Mouse (Mus musculus) c-Kit-positive CD71-positive TER-119-negative erythroid progenitor cells, embryonic 14.5 days (primary cell): ENCODE data around the gene Golga7b.

Experiments
- DNase-seq: peaks from one replicate; pipeline ENCODE4 v3.0.0-alpha.2; 2013; ENCODE audit warnings: low read depth

Gene Golga7b

GRCm38 (mm10) chr19:42255438-42255783, 8.0 kb downstream of the Golga7b start:
- no peak for DNase-seq

DNA sequence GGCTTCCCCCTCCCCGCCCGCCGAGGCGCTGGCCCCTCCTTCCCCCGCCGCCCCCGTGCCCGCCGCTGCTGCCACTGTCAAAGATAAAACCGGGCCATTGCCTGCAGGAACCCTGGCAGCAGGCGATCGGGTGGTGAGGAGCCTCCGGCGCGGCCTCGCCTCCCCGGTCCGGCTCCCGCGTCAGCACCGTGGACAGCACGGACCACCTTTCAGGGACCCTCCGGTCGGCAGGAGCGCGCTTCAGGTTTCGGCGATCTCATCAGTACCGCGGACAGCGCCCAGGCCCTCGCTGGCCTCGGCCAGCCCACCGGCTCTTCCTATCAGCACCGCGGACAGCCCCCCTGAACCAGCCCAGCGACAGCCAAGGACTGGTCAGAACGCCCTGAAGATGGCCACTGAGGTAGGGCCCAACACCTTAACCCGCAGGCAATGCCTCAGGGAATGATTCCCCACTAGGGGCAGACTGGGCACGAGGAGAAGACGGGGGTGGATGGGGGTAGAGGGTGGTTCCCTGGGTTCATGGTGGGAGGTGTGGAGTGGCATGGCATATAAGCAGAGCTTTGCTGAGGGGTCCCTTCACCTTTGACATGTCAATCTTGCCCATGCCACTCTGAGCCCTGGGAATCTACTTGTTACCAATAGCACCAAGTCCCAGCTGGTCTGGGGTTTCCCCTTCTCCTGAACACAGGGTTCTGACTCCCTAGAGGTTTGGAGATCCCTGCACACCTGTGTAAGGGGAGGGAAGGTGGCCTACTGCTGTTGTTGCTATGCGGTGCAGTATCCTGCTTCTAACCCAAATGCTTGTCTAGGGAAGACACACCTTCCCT, 8.6 kb downstream of the Golga7b start:
- peak; percentile 46 for DNase-seq

DNA sequence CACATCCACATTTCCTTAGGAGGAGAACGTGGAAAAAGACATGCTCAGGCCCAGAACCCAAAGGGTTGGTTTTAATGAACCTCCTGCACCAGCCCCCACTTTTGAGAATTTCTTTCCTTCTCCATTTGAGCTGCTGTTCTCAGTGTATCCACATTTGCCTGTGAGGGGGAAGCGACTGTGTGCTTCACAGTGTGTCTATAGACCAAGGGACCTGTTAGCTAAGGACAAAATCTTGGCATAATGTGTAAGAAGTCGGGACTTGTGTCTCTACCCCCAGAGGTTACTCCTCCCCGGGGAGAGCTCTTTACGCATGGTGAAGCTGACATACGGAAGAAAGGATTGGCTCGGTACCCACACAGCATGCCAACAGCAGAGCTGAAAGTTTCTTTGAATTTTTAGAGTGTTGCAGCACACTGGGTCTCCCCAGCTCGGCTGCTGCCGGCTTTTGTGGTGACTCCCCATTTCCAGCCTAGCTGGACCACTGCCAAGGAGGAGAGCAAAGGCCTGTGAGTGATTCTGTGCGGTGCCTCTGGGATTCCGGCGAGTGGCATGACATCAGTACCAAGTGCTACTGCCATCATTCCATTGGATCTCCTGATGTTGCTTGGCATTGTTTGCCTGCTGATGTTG, 9.4 kb downstream of the Golga7b start:
- no peak for DNase-seq

DNA sequence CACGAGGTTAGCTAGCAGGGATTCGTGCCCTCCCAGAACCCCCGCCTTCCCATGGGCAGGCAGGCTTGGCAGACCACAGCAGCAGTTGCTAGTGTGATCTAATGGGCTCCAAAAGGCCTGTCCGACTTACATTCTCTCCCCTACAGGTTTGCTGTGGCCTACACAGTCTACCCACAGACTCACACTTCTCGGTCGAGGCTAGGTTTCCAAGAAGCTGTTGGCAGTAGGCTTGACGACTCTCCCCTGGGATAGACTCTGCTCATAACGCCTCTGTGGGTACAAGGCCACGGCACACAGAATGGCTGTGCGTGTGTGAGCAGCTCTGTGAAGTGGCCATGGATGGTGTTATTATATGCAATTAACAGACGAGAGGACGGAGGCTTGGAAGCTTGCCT, 9.9 kb downstream of the Golga7b start:
- DNase-seq, result no peak

DNA sequence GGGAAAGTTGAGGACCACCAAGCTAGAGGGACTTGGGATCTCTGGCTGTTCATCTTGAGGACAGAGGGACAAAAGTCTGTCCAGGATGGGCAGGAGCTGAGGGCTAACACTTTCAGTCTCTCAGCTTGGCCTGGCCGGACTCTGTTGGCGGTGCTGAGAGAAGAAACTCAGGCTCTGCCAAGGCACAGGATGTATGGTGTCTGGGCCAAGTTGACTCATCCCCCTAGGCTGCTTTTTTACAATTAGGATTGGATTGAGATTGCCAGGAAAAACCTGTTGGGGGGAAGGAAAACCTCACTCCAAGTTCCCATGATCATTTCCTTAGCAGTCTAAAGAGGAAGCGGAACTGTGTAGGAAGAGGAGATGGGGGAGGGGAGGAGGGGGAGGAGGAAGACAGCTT, 10.7 kb downstream of the Golga7b start:
- no peak for DNase-seq

DNA sequence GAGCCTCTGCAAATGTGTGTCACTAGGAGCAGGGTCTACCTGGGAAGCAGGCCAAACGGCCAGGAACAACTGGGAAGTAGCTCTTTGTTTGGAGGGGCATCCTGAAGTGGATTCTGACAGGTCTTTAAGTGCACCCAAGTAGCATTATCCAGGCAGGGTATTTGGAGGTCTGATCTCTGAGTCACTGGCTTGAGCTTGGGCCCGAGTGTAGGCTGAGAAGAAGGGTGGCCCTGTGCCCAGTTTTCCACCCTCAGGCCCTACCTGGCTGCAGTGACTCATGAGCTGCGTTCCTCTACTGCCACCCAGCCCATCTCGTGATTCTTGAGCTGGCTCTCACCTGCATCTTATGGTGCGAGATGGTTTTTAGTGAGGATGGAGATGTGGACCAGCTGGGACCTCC, 11.2 kb downstream of the Golga7b start:
- DNase-seq, result no peak

DNA sequence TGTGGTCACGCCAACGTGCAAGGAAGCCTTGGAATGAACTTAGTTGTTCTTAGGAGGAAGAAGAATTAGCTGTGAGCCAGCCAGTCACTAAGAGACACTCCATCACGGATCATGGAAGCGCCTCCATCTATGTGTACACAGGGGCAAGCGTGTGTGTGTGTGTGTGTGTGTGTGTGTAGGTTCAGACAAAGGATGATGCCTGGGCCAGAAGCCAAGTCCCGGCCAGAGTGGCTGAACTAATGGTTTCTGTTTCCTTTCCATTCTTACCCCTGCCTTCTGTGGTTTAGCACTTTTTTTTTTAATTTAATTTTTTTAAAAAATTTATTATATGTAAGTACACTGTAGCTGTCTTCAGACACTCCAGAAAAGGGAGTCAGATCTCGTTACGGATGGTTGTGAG, 13.1 kb downstream of the Golga7b start:
- no peak for DNase-seq

DNA sequence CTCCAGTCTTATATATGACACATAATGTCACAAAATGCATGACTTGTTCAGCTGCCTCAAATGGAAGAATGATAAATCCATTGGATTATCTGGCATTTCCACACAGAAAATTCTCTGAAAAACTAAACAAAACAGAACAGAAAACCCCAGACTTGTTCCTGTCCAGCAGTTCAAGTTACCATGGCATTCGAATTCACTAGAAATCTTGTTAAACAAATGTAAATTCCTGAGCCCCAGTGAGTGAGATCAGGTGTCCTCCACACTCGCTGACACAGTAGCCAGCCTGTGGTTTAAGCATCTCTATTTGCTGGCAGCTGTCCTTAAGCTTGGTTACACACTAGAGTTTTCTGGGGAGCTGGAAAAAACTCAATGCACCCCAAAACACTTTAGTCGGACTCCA, 16.1 kb downstream of the Golga7b start:
- no peak for DNase-seq

DNA sequence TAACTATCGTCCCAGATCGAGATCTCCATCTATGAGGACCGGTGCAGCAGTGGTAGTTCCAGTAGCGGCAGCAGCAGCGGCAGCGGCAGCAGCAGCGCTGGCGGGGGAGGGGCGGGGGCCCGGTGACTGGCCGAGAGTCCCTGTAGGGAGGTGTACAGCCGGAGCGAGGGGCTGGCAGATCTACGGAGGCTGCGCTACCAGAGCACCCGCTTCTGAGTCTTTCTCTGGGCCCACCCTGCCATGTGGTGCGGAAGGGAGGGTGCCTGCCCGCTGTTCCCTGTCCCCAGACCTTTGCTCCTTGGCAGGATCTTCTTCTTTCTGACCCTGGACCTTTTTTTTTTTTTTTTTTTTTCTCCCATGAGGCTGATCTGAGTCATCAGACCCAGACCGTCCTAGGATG, 21.0 kb downstream of the Golga7b start:
- no peak for DNase-seq

GRCm38 (mm10) chr19:42270119-42270518, 22.7 kb downstream of the Golga7b start:
- DNase-seq, result no peak

DNA sequence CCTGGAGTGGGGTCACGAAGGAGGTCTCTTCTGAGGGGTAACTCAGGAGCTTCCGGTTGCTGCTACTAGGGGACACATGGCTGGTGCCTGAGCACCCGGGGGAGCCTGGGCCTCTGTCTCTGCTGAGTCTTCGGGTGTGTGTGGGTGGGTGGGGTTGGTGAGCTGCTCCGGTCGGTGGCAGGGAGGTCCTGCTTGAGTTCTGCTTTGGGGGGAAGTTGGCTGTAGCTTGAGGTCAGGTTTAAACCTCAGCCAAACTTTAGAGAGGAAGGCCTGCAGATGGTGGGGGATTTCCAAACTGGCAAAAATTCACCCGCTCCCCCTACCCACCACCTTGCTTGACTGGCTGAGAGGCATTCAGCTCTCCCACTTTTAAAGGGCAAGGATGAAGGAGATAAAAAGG, 23.8 kb downstream of the Golga7b start:
- DNase-seq, result no peak

- peak; percentile 51 for DNase-seq
Measured at GRCm38 (mm10) chr19:42272003-42272963, 24.9 kb downstream of the Golga7b start.

- no peak for DNase-seq
Measured at GRCm38 (mm10) chr19:42277288-42277687, 29.9 kb downstream of the Golga7b start.

GRCm38 (mm10) chr19:42278461-42278860, 31.1 kb downstream of the Golga7b start:
- DNase-seq, result no peak

DNA sequence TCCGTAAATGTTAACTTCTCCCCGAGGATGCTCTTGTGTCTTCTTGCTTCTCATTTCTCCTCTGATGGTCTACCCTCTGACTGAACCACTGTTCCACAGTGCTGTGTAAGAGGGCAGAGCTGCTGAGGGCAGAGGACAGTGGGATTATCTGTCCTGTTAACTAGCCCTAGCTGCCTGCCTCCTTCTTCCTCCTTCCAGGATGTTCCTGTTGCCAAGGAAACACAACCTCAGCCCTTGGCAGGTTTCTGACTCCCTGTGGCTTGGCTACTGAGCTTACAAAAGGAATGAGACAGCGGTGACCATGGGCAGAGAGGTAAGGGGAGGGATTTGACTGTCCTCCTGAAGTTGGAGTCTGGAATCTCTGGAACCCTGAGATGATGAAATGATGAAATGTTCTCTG, 32.2 kb downstream of the Golga7b start:
- no peak for DNase-seq

GRCm38 (mm10) chr19:42284178-42284577, 36.8 kb downstream of the Golga7b start:
- no peak for DNase-seq

GRCm38 (mm10) chr19:42288361-42288760, 41.0 kb downstream of the Golga7b start:
- DNase-seq, result no peak

GRCm38 (mm10) chr19:42290954-42291661, 43.7 kb downstream of the Golga7b start:
- DNase-seq, result no peak

GRCm38 (mm10) chr19:42292106-42292505, 44.7 kb downstream of the Golga7b start:
- DNase-seq, result no peak

- DNase-seq, result no peak
Measured at GRCm38 (mm10) chr19:42293216-42293615, 45.8 kb downstream of the Golga7b start.

GRCm38 (mm10) chr19:42303210-42303813, 55.9 kb downstream of the Golga7b start:
- DNase-seq, result no peak

- DNase-seq, result no peak
Measured at GRCm38 (mm10) chr19:42304506-42304905, 57.1 kb downstream of the Golga7b start.
